Mouse (Mus musculus): ENCODE measurements at regions not wholly inside any gene's neighbourhood (a gene's known extent, or its start where the extent isn't known, plus 50 kb on each side); places are given as distances from the start of the nearest gene placed in this dataset.

- DNase-seq = no peak
Measured at GRCm38 (mm10) chr4:91180241-91181096, 220.1 kb downstream of the Elavl2 start.

DNA sequence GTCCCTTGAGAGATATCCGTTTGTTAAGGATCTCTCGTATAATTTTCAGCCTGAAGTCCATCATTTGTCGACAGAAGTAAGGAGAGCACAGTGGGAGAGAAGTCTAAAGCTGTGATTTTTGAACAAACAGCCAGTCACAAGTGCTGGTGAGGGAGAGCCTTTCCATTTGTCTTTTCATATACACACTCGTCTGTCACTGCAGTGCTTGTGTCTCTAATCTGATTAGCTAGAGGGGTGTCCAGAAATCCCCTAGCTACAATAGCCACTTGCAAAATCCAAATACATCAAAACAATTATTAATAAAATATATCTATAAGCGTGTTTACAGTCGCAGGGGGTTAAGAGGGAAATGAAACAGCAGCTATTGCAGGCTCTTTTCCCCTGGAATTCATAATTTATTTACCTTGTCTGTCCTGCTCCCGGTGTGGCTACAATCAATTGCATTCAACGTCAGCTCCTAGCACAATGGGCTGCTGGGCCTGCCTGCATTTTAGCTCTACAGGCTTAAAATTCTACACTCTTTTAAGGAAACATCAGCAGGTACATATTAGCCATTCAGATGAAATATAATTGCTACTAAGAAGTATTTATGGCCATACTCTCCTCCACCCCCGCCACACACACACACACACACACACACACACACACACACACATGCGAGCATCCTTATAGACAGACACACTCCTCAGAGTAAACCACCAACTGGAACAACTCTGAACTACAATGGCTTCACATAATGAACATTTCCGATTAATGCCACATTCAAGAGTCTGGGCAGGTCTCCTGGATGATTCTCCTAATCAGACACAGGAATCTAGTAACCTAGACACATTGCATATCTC, 236.1 kb downstream of the Elavl2 start:
- DNase-seq = no peak

- DNase-seq = no peak
Measured at GRCm38 (mm10) chr4:91157047-91157446, 243.5 kb downstream of the Elavl2 start.

DNA sequence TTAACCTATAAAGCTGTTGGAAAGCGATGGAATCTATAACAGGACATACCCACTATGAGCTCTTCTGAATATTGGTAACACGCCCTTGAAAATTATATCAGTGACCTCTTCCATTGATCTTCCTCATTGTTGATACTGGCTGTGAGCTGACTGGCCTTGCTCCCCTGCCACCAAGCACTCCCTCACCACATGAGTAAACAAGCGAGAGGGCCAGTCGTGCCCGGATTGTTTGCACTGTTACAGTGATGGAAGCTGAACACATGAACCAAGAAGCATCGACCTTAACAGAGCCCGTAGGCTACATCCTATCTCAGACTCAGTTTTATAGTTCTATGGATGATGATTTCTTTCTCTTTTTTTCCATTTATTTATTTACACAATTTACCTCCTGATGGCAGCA, 255.9 kb downstream of the Elavl2 start:
- DNase-seq = no peak

GRCm38 (mm10) chr4:91143906-91144305, 256.7 kb downstream of the Elavl2 start:
- DNase-seq = peak; percentile 44 to 58

DNA sequence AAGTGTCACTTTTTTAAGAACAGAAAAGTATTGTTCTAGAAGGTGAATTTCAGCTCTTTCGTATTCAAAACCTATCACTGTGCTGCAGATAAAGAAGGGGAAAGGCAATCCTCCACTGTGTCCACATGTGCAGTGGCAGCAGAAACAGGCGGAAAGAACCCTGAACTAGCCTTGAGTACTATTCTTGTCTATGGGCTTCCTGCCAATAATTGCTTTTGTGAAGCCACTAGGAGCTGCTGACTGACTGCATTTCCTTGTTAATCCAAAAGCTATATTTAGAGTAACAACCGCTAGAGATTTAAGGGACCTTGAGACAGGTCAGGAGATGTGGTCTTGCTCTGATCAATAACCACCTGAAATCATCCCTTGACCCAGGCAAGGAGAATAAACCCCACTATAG, 265.3 kb downstream of the Elavl2 start:
- no peak for DNase-seq

DNA sequence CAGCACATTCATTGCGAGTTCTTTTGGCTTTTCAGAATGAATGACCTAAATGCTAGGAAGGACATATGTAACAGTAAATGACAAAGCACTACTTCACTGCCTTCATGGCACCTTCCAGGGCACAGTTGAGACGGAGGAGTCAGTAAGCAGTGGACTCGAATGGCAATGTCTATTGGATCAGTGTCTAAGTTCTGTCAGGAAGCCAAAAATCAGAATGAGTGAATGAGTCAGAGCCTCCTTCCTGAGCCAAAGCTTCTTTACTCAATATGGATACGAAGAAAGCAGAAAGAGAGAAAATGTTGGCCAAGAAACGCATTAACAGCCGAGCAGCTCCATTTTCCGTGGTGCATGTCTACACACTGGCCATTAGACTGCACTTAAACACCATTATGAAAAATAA, 268.3 kb downstream of the Elavl2 start:
- peak in 1 of 2 experiments; percentile 20 for DNase-seq

DNA sequence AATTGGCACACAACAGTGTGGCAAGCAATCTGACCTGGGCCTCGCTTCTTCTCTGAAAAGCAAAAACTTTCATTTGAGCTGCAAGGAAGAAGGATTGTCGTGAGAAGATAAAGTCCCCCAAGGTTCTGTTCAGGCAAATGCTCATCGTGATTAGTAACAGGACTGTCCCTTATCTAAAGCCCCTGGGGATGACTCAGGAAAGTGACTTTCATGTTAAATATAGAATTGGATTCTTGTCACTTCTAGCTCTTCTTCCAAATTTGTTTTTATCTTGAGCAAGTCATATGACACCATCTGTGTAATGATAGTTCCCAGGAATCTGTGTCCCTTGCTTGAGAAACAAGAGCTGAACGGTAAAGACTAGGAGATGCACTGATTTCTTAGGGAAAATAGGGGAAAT, 280.3 kb downstream of the Elavl2 start:
- no peak for DNase-seq

DNA sequence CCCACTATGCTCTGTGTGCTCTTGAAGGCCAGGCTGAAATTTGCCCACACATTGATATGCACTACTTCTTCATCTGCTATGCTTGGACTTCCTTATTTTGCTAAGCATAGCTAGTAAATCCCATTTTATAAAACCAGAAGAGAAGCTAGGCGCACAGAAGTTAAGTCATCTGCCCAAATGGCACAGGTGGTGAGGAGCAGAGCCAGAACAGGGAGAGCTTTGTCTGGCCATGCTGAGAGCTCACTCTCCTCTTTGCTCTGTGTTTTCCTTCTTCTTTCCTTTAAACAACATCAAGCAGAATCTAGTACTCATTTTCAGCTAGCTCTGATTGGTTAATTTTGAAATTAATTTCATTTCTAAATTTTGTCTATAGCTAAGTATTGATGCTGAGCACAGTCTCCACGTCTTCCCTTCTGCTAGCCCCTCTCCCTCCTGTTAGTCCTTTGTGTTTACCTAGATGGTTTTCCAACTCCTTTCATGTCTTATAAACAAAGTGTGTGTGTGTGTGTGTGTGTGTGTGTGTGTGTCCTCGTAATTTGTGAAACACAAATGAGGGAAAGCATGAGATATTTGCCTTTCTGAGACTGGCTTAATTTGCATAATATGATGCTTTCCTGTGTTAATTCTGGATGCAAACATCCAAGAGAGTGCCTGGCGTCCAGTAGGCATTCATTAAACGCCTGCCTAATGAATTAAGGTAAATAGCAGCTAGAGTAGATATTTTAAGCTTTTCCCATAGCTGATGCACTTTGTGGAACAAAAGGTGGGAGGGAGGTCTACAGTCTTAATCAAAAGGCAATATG, 283.6 kb downstream of the Elavl2 start:
- peak; percentile 60 to 69 for DNase-seq

DNA sequence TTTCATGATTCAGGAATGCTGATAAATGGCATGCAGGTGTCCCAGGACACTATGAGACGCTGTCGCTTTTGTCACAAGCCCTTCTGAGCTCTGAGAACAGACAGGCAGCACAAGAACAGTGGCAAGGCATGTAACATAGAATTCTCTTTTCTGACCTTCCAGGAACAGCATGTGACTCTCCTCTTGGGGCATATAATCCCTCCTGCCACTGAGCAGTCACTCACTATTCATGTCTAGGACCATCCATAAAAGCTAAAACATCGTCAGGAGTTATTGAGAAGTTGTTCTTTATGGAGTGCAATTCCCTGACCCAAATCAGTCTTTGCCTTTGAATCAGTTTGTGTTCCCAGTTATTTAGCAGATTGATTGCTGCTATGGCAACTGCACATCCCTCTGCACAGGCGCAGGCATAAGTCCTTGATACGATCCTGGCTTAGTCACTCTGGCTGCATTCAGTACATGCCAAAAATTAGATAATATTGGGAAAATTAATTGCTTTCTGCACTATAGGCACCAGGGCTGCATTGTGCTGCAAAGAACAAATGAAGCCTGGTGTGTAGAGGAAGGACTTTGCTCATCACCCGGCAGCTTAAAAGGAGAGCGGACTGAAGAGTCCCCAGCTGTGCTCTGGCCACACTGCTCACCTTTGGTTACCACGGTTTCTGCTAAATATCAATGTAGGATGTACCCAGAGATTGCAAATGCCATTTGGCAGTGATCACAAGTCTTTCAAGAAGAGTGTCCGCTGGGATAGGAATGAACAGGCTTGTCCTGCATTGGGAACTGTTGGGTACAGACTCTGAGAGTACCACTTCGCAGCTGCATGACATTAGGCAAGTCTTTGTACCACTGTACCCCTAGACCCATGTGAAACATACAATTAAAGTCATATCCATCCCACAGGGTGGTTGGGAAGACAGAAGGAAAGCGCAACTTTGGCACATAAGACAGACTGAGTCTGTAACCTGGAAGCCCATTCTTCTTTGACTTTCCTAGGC, 288.6 kb downstream of the Elavl2 start:
- DNase-seq = no peak

- DNase-seq = peak; percentile 90 to 96
Measured at GRCm38 (mm10) chr4:91096086-91096485, 304.5 kb downstream of the Elavl2 start.

DNA sequence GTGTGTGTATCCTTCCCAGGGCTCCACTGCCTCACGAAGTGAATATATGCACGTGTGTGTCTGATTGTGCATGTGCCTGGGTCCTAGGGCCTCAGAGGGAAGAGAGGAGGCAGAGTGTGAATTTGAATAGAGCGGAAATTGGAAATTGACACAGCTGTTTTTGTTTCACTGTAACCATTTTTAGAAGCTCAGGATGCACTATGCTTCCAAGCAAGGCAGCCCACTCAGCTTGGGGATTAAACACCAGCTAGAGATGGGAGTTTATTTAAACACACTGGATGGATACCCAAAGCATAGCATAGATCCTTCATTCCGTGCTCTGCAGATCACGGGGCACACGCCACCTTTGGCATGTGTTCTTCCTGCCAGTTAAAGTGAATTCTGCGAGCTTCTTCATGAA, 306.2 kb downstream of the Elavl2 start:
- DNase-seq = no peak

- DNase-seq = no peak
Measured at GRCm38 (mm10) chr4:91093885-91094284, 306.7 kb downstream of the Elavl2 start.

DNA sequence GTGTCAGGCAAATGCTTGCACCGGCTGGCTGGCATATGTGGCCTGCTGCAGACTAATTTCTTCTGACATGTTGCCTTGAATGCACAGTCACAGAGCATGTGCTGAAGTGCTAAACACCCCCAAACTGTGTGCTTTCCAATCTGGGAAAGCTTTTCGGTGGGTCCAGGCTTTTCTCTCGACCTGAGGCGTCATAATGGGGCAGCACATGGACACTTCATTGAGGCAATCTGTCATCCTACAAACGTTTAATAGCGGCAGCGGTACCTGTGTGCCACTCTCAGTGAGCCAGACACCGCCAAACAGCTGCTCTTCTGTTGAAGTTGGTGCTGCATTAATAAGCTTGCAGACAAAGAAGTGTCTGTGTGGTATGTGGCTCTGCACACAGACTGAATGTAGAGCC, 308.3 kb downstream of the Elavl2 start:
- DNase-seq = peak; percentile 44 to 47

- DNase-seq = no peak
Measured at GRCm38 (mm10) chr4:91091910-91092309, 308.7 kb downstream of the Elavl2 start.

DNA sequence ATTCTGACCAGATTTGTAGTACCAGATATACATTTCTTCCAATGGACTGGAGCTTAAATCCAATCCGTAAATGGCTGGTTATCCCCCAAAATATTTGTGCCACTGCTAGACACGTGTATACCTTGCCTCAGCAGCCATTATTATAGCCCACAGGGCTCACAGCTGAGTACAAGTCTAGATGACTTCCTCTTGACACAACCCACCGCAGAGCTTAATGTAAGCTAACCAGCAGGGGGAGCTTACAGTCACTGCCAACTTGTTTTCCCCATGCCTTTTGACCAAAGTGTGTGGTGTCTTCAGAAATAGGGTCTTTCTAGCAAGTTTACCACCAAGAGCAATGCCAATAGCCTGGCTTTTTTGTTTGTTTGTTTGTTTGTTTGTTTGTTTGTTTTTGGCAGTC, 316.6 kb downstream of the Elavl2 start:
- peak in 1 of 2 experiments; percentile 12 for DNase-seq

DNA sequence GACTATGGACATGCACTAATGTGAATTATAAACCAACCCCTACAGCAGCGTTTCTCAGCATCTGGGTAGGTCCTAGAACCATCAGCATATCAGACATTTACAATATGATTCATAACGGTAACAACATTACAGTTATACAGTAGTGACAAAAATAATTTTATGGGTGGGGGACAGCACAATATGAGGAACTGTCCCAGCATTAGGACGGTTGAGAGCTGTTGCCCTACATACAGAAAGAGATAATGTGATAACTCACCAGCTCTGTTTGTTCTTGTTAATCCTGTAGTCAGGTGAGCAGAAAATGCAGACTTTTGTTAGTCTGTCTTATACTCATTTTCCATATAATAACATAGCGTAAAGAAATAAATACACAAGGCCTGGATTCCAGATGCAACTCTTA, 319.1 kb downstream of the Elavl2 start:
- DNase-seq = no peak

GRCm38 (mm10) chr4:91080620-91081441, 319.8 kb downstream of the Elavl2 start:
- no peak for DNase-seq

- no peak for DNase-seq
Measured at GRCm38 (mm10) chr4:91071263-91071662, 329.3 kb downstream of the Elavl2 start.

DNA sequence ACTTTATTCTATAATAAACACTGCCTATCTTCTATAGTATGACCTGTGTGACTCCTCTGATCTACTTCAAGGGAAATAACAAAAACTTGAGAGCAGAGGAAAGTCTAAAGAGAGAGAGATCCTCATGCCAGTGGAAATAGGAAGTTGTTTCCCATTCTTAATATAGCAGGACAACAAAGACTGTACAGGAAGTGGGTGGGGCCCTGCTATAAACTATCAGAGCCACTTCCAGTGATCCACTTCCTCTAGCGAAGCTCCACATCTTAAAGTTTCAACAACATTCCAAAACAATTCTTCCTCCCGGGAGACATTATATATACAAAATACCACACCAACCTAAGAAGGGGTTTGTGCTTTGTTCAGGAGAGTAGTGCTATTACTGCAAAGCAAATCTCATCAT, 339.7 kb downstream of the Elavl2 start:
- DNase-seq = no peak

DNA sequence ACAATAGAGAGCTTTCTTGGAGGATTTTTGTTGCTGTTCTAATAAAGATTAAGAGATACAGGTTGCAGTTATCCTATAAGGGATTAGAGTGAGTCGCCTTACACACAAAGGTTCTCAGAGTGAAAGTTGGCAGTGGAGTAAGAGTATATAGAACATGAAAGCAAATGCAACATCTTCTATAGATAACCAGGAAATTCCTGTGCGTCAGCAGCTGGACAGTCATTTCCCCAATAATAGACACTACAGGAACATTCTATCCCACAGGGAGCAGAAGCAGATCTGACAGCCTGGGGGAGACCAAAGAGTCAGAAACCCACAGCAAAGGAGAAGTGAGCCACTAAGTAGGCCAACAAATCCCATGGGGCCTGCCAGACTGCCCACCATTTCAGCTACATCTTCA, 348.7 kb downstream of the Elavl2 start:
- no peak for DNase-seq
